Mouse (Mus musculus) cerebellum, postnatal 10 days (tissue): ENCODE measurements at regions not wholly inside any gene's neighbourhood (a gene's known extent, or its start where the extent isn't known, plus 50 kb on each side); places are given as distances from the start of the nearest gene placed in this dataset.

Experiments used
- DNase-seq, 2 experiments: peaks; one replicate each; pipeline ENCODE4 v3.0.0; 2021; ENCODE audit warnings: mixed read lengths in 2 of 2

GRCm38 (mm10) chr10:102694810-102695209 is 182.8 kb downstream of the Rassf9 start:
- no peak for DNase-seq

GRCm38 (mm10) chr10:102689966-102690365 is 177.9 kb downstream of the Rassf9 start:
- DNase-seq: peak; percentile 17 to 21

GRCm38 (mm10) chr10:102686667-102687397 is 174.8 kb downstream of the Rassf9 start:
- peak; percentile 19 to 26 for DNase-seq

- DNase-seq: no peak
Observed at GRCm38 (mm10) chr10:102685833-102686434, 173.9 kb downstream of the Rassf9 start.

- DNase-seq: no peak
Observed at GRCm38 (mm10) chr10:102667359-102667758, 155.3 kb downstream of the Rassf9 start.

GRCm38 (mm10) chr10:102659683-102660082 is 147.7 kb downstream of the Rassf9 start:
- no peak for DNase-seq

GRCm38 (mm10) chr10:102636507-102636906 is 124.5 kb downstream of the Rassf9 start:
- no peak for DNase-seq

GRCm38 (mm10) chr10:102633438-102633837 is 121.4 kb downstream of the Rassf9 start:
- no peak for DNase-seq

- DNase-seq: no peak
Observed at GRCm38 (mm10) chr10:102628609-102629008, 116.6 kb downstream of the Rassf9 start.

- DNase-seq: no peak
Observed at GRCm38 (mm10) chr10:102623895-102624294, 111.9 kb downstream of the Rassf9 start.

- no peak for DNase-seq
Observed at GRCm38 (mm10) chr10:102622583-102623008, 110.6 kb downstream of the Rassf9 start.

GRCm38 (mm10) chr10:102618711-102619110 is 106.7 kb downstream of the Rassf9 start:
- DNase-seq: no peak

- DNase-seq: no peak
Observed at GRCm38 (mm10) chr10:102615962-102616595, 104.1 kb downstream of the Rassf9 start.
